Mouse (Mus musculus): ENCODE results near the gene Speer2.

The Speer2 gene

GRCm38 (mm10) chr16:69863644-69864043 is at the start of gene Speer2:
Speer2 (minus strand) TSS chr16:69863744.
- no peak for DNase-seq (ENCODE audit: low spot score in 2 of 2)

- DNase-seq (ENCODE audit: low spot score in 2 of 2) = no peak
These were observed 40.8 kb upstream of the Speer2 start for GRCm38 (mm10) chr16:69904303-69904702.

DNA sequence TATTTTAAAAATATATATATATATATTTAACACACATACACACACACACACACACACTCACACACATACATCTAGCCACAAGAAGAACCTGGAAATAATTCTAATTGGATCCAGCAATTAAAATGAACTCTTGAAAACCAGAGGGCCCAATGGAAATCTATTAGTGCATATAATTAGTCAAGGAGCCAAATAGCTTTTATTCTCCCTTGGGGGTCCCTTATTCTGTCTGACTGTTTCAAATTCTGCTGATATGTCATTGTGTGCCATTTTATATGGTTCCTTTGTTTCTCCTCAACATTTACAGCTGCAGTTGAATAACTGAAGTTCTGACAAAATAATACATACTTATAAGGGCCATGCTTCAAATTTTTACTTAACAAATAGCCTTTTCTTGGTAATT is 17.2 kb upstream of the Speer2 start:
- DNase-seq (ENCODE audit: low spot score in 2 of 2) = no peak

DNA sequence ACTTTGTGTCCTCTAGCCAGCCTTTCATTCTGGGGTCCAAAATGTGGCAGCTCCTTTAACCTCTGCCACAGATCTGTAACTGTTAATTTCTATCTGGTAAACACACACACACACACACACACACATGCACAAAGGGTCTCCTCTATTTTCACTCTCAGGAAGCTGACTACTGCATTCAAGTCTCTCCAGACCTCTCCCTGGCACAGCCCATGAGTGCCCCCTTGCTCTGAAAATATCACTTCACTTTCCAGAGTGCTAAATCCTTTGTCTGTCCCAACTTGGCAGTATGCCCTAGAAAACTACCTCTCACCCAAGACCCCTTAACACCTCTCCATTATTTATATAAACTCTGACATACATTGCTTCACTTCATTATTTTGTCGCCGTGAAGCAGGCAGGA is 26.9 kb downstream of the Speer2 start:
- no peak for DNase-seq (ENCODE audit: low spot score in 2 of 2)

- no peak for DNase-seq (ENCODE audit: low spot score in 2 of 2)
These were observed 49.9 kb downstream of the Speer2 start for GRCm38 (mm10) chr16:69813652-69814051.

Measured in spleen, postnatal 36 days (tissue).